12 mouse cellular contexts compared by ENCODE assay signal in genomic region chrX:161487691-161488090, GRCm38 (mm10).
A peak's percentile ranks its signal among the peaks of the same experiment; 100 is the strongest.
DNase-seq lines count a peak whose midpoint lies in the region; ATAC-seq lines count a peak whose summit lies in the region.
"Had no signal": no experiment of that assay in that cellular context is flagged by ENCODE, and none has a peak within 500 bp of the region (broad histone marks: within the 10 kb centered on the region; RNA-seq: fewer than 3 reads in every experiment).

No protein-coding gene starts in this region.

- no peaks in the 10 kb centered on the region for H3K4me1 ChIP-seq in kidney, embryonic 15.5 days
- H3K4me1 ChIP-seq in intestine, embryonic 16.5 days (ENCODE audit: control insufficient read depth, insufficient read depth, low read length): no peaks in the 10 kb centered on the region
- H3K4me1 ChIP-seq: liver, embryonic 15.5 days; neural tube, embryonic 15.5 days had no signal

- no peak for ATAC-seq in kidney, embryonic 15.5 days (replicated peaks; ENCODE audit: low FRiP score)
- ATAC-seq in intestine, embryonic 16.5 days: no peak
- ATAC-seq: hindbrain, postnatal 0 days had no signal

- no peaks in the 10 kb centered on the region for H3K9me3 ChIP-seq in kidney, embryonic 15.5 days (replicated peaks)
- H3K9me3 ChIP-seq in intestine, embryonic 16.5 days (ENCODE audit: control insufficient read depth, low read length): no peaks in the 10 kb centered on the region
- H3K9me3 ChIP-seq: liver, embryonic 15.5 days; neural tube, embryonic 15.5 days had no signal

- no peaks in the 10 kb centered on the region for H3K36me3 ChIP-seq in kidney, embryonic 15.5 days
- no peaks in the 10 kb centered on the region for H3K36me3 ChIP-seq in intestine, embryonic 16.5 days (ENCODE audit: control insufficient read depth, insufficient read depth, low read length)
- H3K36me3 ChIP-seq: liver, embryonic 15.5 days; neural tube, embryonic 15.5 days had no signal

- peak; percentile 3 for DNase-seq in kidney, postnatal 10 days
- DNase-seq in adrenal gland, postnatal 36 days: peak; percentile 0 to 31
- peak; percentile 37 to 45 for DNase-seq in heart, postnatal 10 days
- DNase-seq in ovary, postnatal 14 days (ENCODE audit: low spot score): peak; percentile 3
- DNase-seq in embryo, embryonic 9.5 days (ENCODE audit: extremely low spot score): no peak
- DNase-seq: kidney, postnatal 36 days; midbrain, embryonic 14.5 days had no signal

- no peak overlapping the region for H3K4me3 ChIP-seq in kidney, embryonic 15.5 days (replicated peaks)
- no peak overlapping the region for H3K4me3 ChIP-seq in intestine, embryonic 16.5 days (ENCODE audit: low read length)
- H3K4me3 ChIP-seq: liver, embryonic 15.5 days; neural tube, embryonic 15.5 days had no signal

- no peak overlapping the region for H3K4me2 ChIP-seq in kidney, embryonic 15.5 days
- H3K4me2 ChIP-seq in intestine, embryonic 16.5 days (ENCODE audit: low read depth, low read length): no peak overlapping the region
- H3K4me2 ChIP-seq: liver, embryonic 15.5 days; neural tube, embryonic 15.5 days had no signal

- no peak overlapping the region for H3K27ac ChIP-seq in kidney, embryonic 15.5 days
- H3K27ac ChIP-seq in intestine, embryonic 16.5 days (ENCODE audit: low read length): no peak overlapping the region
- H3K27ac ChIP-seq: hindbrain, postnatal 0 days; liver, embryonic 15.5 days; neural tube, embryonic 15.5 days had no signal

- H3K9ac ChIP-seq in kidney, embryonic 15.5 days: no peak overlapping the region
- no peak overlapping the region for H3K9ac ChIP-seq in intestine, embryonic 16.5 days (ENCODE audit: low read depth, low read length)
- H3K9ac ChIP-seq: liver, embryonic 15.5 days; neural tube, embryonic 15.5 days had no signal

- H3K27me3 ChIP-seq in kidney, embryonic 15.5 days: peaks cover 18% of the 10 kb centered on the region
- H3K27me3 ChIP-seq in intestine, embryonic 16.5 days (replicated peaks; ENCODE audit: control insufficient read depth, insufficient read depth, low read length): no peaks in the 10 kb centered on the region; the same call in 1 of the 2 replicates
- H3K27me3 ChIP-seq: liver, embryonic 15.5 days had no signal

- WGBS in kidney, embryonic 15.5 days: 69% methylated on average over 3 of the region's 3 CpGs
- WGBS in intestine, embryonic 16.5 days: 65% methylated on average over 3 of the region's 3 CpGs

- intact Hi-C loops in heart, postnatal 10 days (cut with DNase I): no loop called here
